Mouse (Mus musculus) kidney, postnatal 0 days (tissue): ENCODE data around the gene Psapl1. TPM values are rescaled to one million over a fixed set of nuclear protein-coding genes. Genes with fewer than 3 reads are reported as not detected.
A peak's percentile ranks its signal among the peaks of the same experiment; 100 is the strongest.

Experiments used
- ATAC-seq: fragments of 200-750 bp; cut with Nextera tagmentation; replicated peaks from 2 replicates; pipeline ENCODE4 v1.8.0; 2017; ENCODE audit warnings: low read depth, moderate number of reproducible peaks, moderate TSS enrichment, moderate library complexity; ENCODE audit not compliant: low FRiP score
- DNase-seq: peaks from one replicate; pipeline ENCODE4 v3.0.0-alpha.2; 2016; ENCODE audit warnings: low spot score
- H3K27ac ChIP-seq: fragments of 300-500 bp; sonication (generic); 2 replicates; pipeline ENCODE4 v1.5.1; 2014; ENCODE audit warnings: mild to moderate bottlenecking
- H3K27me3 ChIP-seq: fragments of 300-500 bp; sonication (generic); 2 replicates; pipeline ENCODE4 v1.6.1; 2014; ENCODE audit warnings: low read length, mixed read lengths; ENCODE audit not compliant: insufficient read depth
- H3K36me3 ChIP-seq: fragments of 300-500 bp; sonication (generic); 2 replicates; pipeline ENCODE4 v1.6.1; 2014; ENCODE audit warnings: low read length, mixed read lengths; ENCODE audit not compliant: insufficient read depth
- H3K4me1 ChIP-seq: fragments of 300-500 bp; sonication (generic); replicated peaks from 2 replicates; pipeline ENCODE4 v1.6.1; 2014; ENCODE audit warnings: antibody characterized with exemption, low read length, mixed read lengths; ENCODE audit not compliant: insufficient read depth
- H3K4me2 ChIP-seq: fragments of 300-500 bp; sonication (generic); 2 replicates; pipeline ENCODE4 v1.6.1; 2014; ENCODE audit warnings: mild to moderate bottlenecking, low read length, moderate library complexity, mixed read lengths
- H3K4me3 ChIP-seq: fragments of 300-500 bp; sonication (generic); replicated peaks from 2 replicates; pipeline ENCODE4 v1.5.1; 2014; ENCODE audit warnings: low read depth, low read length
- H3K9ac ChIP-seq: fragments of 300-500 bp; sonication (generic); 2 replicates; pipeline ENCODE4 v1.6.1; 2014; ENCODE audit warnings: low read depth, low read length
- H3K9me3 ChIP-seq: fragments of 300-500 bp; sonication (generic); replicated peaks from 2 replicates; pipeline ENCODE4 v1.6.1; 2016; ENCODE audit warnings: low read length, inconsistent platforms, mixed read lengths
- CTCF ChIP-seq: IDR thresholded peaks from 2 replicates; pipeline ENCODE4 v1.5.1; 2016; ENCODE audit warnings: antibody characterized with exemption, low read depth, mild to moderate bottlenecking, moderate library complexity
- WGBS: fragments of 180-500 bp; shearing (Covaris S2); extraction: QIAGEN DNeasy Blood & Tissue Kit; methylation state at CpG from one replicate; pipeline ENCODE4 v1.1.7; 2014; 5-methylcytosine and 5-hydroxymethylcytosine counted together
- polyA plus RNA-seq: library from polyadenylated mRNA; unstranded; fragments of >200 nt; fragmentation: Nextera tagmentation; extraction: Ambion mirVana; gene quantifications from 2 replicates; pipeline ENCODE4 v1.2.1, GENCODE M21; 2015

The Psapl1 gene
- polyA plus RNA-seq, 1 experiment from 2014 or later: 0.34 TPM

GRCm38 (mm10) chr5:36186294-36187053 is 17.3 kb upstream of the Psapl1 start:
- 32% methylated on average over 8 of the region's 8 CpGs for WGBS
- ATAC-seq (peak; percentile 69), DNase-seq (peak; percentile 49)
- TF ChIP-seq CTCF: peak; percentile 30; the same call in 1 of the 2 replicates
- Histone ChIP-seq H3K9ac (no peak overlapping the region), H3K36me3 (no peaks in the 10 kb centered on the region), H3K9me3 (no peaks in the 10 kb centered on the region), H3K27me3 (no peaks in the 10 kb centered on the region), H3K4me1 (no peaks in the 10 kb centered on the region), H3K4me2 (no peak overlapping the region), H3K27ac (no peak overlapping the region), H3K4me3 (no peak overlapping the region)

- H3K4me1 ChIP-seq: no peaks in the 10 kb centered on the region
- H3K9me3 ChIP-seq: no peaks in the 10 kb centered on the region
- no peak overlapping the region for H3K27ac ChIP-seq
- DNase-seq: no peak
- no peak for TF ChIP-seq CTCF
- H3K36me3 ChIP-seq: no peaks in the 10 kb centered on the region
- no peak overlapping the region for H3K9ac ChIP-seq
- no peak for ATAC-seq
- no peaks in the 10 kb centered on the region for H3K27me3 ChIP-seq
- WGBS: 54% methylated on average over 4 of the region's 4 CpGs
- no peak overlapping the region for H3K4me3 ChIP-seq
- H3K4me2 ChIP-seq: no peak overlapping the region
Measured at GRCm38 (mm10) chr5:36188310-36188709, 15.5 kb upstream of the Psapl1 start.

- no peak for TF ChIP-seq CTCF
- DNase-seq: no peak
- H3K4me2 ChIP-seq: no peak overlapping the region
- H3K9me3 ChIP-seq: no peaks in the 10 kb centered on the region
- WGBS: 90% methylated on average over 4 of the region's 4 CpGs
- no peaks in the 10 kb centered on the region for H3K27me3 ChIP-seq
- no peaks in the 10 kb centered on the region for H3K4me1 ChIP-seq
- no peak overlapping the region for H3K4me3 ChIP-seq
- H3K27ac ChIP-seq: no peak overlapping the region
- H3K36me3 ChIP-seq: no peaks in the 10 kb centered on the region
- no peak for ATAC-seq
- no peak overlapping the region for H3K9ac ChIP-seq
Measured at GRCm38 (mm10) chr5:36191285-36191684, 12.5 kb upstream of the Psapl1 start.

- Histone ChIP-seq H3K9me3 (no peaks in the 10 kb centered on the region), H3K27ac (no peak overlapping the region), H3K4me1 (no peaks in the 10 kb centered on the region), H3K4me3 (no peak overlapping the region), H3K27me3 (no peaks in the 10 kb centered on the region), H3K9ac (no peak overlapping the region), H3K36me3 (no peaks in the 10 kb centered on the region), H3K4me2 (no peak overlapping the region)
- peak; percentile 42; the same call in 1 of the 2 replicates for TF ChIP-seq CTCF
- no peak for DNase-seq
- no peak for ATAC-seq
- 71% methylated on average over 3 of the region's 3 CpGs for WGBS
Measured at GRCm38 (mm10) chr5:36191876-36192275, 11.9 kb upstream of the Psapl1 start.

- DNase-seq (no peak), ATAC-seq (no peak)
- H3K36me3 ChIP-seq: no peaks in the 10 kb centered on the region
- H3K9me3 ChIP-seq: no peaks in the 10 kb centered on the region
- no peak overlapping the region for H3K4me3 ChIP-seq
- H3K9ac ChIP-seq: no peak overlapping the region
- H3K27ac ChIP-seq: no peak overlapping the region
- H3K4me2 ChIP-seq: no peak overlapping the region
- H3K27me3 ChIP-seq: no peaks in the 10 kb centered on the region
- no peaks in the 10 kb centered on the region for H3K4me1 ChIP-seq
- WGBS: 81% methylated on average over 2 of the region's 2 CpGs
- TF ChIP-seq CTCF: no peak
Measured at GRCm38 (mm10) chr5:36192677-36193076, 11.1 kb upstream of the Psapl1 start.

- DNase-seq (no peak), ATAC-seq (no peak)
- Histone ChIP-seq H3K36me3 (no peaks in the 10 kb centered on the region), H3K9ac (no peak overlapping the region), H3K4me2 (no peak overlapping the region), H3K27me3 (no peaks in the 10 kb centered on the region), H3K27ac (no peak overlapping the region), H3K4me3 (no peak overlapping the region), H3K9me3 (no peaks in the 10 kb centered on the region), H3K4me1 (no peaks in the 10 kb centered on the region)
- no peak for TF ChIP-seq CTCF
- 64% methylated on average over 4 of the region's 4 CpGs for WGBS
Measured at GRCm38 (mm10) chr5:36194631-36195030, 9.2 kb upstream of the Psapl1 start.
